Mouse (Mus musculus) small intestine, adult 2 months (tissue): ENCODE measurements at regions not wholly inside any gene's neighbourhood (a gene's known extent, or its start where the extent isn't known, plus 50 kb on each side); places are given as distances from the start of the nearest gene placed in this dataset.

ENCODE experiments used
- H3K27ac ChIP-seq: fragments of 200-500 bp; 2 replicates; pipeline ENCODE4 v1.5.1; 2012; ENCODE audit warnings: low read depth, low read length, control low read depth, inconsistent platforms; ENCODE audit not compliant: insufficient read depth
- H3K27me3 ChIP-seq: fragments of 200-500 bp; 2 replicates; pipeline ENCODE4 v1.6.1; 2012; ENCODE audit warnings: mild to moderate bottlenecking, moderate library complexity, low read length, inconsistent platforms; ENCODE audit not compliant: control insufficient read depth, insufficient read depth
- H3K36me3 ChIP-seq: fragments of 200-500 bp; 2 replicates; pipeline ENCODE4 v1.6.1; 2012; ENCODE audit warnings: mild to moderate bottlenecking, low read length, control low read depth, inconsistent platforms; ENCODE audit not compliant: control insufficient read depth, insufficient read depth
- H3K4me1 ChIP-seq: fragments of 200-500 bp; 2 replicates; pipeline ENCODE4 v1.6.1; 2012; ENCODE audit warnings: low read length, inconsistent platforms, mixed read lengths; ENCODE audit not compliant: control insufficient read depth, insufficient read depth, insufficient read length
- H3K4me3 ChIP-seq: fragments of 200-500 bp; 2 replicates; pipeline ENCODE4 v1.5.1; 2012; ENCODE audit warnings: low read depth, mild to moderate bottlenecking, control low read depth, inconsistent platforms, low read length, moderate library complexity
- CTCF ChIP-seq: fragments of 200-500 bp; IDR thresholded peaks from 2 replicates; pipeline ENCODE4 v1.5.1; 2012; ENCODE audit warnings: low read depth, mild to moderate bottlenecking, control low read depth, inconsistent platforms, low read length, moderate library complexity, mixed read lengths; ENCODE audit not compliant: insufficient replicate concordance, insufficient read length; ENCODE audit errors: extremely low read depth
- POLR2A ChIP-seq: fragments of 200-500 bp; IDR thresholded peaks from 2 replicates; pipeline ENCODE4 v1.6.1; 2012; ENCODE audit warnings: low read depth, mild to moderate bottlenecking, control low read depth, inconsistent platforms, low read length, moderate library complexity
- WGBS: fragments of 180-500 bp; shearing (Covaris S2); methylation state at CpG from one replicate; pipeline ENCODE4 v1.1.7; 2018; 5-methylcytosine and 5-hydroxymethylcytosine counted together

DNA sequence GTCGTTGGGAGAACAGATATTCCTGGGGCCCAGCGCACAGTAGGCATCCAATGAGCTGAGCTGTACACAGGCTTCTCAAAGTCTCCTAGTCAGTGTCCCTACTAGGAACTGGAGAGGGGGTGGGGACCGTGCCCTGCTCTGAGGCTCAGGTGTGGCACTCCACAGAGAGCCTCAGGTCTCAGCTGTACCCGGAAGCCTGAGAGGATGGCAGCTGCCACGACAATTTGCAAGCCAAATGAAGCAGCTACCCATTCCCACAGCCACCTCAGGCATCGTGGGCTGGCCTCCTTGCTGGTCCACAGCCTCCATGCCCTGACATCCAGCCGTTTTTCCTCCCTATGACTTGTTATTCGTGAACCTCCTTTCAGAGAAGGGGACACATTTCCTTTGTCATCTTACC lies 101.9 kb downstream of the Matn1 start:
- Histone ChIP-seq H3K27me3 (no peaks in the 10 kb centered on the region), H3K4me3 (no peak overlapping the region), H3K27ac (no peak overlapping the region), H3K36me3 (no peaks in the 10 kb centered on the region), H3K4me1 (no peaks in the 10 kb centered on the region)
- WGBS, result 45% methylated on average over 8 of the region's 8 CpGs
- TF ChIP-seq POLR2A, result no peak

DNA sequence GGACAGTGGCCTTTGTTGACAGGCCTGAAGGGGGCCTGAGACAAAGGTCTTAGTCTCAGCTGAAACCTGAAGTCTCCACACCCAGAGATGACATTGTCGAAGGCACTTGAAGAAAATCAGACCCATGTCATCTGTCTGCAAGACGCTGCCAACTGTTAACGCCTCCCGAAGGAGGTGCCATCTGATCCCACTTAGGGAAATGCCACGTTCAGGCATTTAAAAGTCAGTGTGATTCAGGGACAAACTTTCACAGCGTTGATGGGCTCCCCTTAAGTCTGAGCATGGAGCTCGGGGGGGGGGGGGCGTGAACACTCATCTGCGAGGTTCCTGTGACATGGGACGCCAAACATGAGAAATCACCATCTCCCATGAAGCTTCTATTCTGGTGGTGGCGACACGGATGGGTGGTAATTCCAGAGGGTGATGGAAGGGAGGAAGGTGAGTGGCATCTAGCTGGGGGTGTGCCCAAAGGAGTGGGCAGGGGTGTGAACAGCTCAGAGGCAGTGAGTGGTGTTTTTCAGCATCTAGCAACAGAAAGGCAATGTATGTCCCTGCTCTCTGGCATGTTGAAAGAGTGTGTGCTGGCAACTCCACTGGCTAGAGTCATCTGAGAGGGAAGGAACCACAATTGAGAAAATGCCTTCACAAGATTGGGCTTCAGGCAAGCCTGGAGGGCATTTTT lies 102.9 kb downstream of the Matn1 start:
- TF ChIP-seq CTCF (no peak), POLR2A (no peak)
- no peaks in the 10 kb centered on the region for H3K36me3 ChIP-seq
- H3K4me1 ChIP-seq, result no peaks in the 10 kb centered on the region
- WGBS, result 64% methylated on average over 12 of the region's 12 CpGs
- H3K4me3 ChIP-seq, result no peak overlapping the region
- no peak overlapping the region for H3K27ac ChIP-seq
- H3K27me3 ChIP-seq, result no peaks in the 10 kb centered on the region

DNA sequence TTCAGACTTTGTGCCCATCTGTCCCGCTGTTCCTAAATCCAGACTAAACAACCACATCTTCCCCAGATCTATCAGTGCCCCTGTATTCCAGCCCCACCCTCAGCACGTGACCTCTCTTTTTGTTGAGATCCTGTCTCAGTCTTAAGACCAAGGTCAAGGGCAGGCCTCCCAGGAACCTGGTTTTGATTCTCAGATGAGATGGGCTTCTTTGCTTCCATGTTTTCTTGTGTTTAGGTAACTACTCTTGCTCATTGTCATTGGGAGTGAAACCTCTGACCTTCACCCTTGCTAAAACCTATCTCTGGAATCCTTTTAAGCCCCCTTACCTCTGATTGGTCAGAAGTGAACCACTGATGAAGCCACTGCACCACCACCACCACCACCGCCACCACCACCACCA lies 112.1 kb downstream of the Matn1 start:
- 82% methylated on average over 3 of the region's 3 CpGs for WGBS
- no peaks in the 10 kb centered on the region for H3K36me3 ChIP-seq
- no peak overlapping the region for H3K27ac ChIP-seq
- H3K4me3 ChIP-seq, result no peak overlapping the region
- no peak for TF ChIP-seq CTCF
- no peak for TF ChIP-seq POLR2A
- H3K27me3 ChIP-seq, result 0 out of 2 replicates have a peak, but pooled peaks cover 4% of the 10 kb centered on the region
- peaks cover 3% of the 10 kb centered on the region; the same call in 1 of the 2 replicates for H3K4me1 ChIP-seq

DNA sequence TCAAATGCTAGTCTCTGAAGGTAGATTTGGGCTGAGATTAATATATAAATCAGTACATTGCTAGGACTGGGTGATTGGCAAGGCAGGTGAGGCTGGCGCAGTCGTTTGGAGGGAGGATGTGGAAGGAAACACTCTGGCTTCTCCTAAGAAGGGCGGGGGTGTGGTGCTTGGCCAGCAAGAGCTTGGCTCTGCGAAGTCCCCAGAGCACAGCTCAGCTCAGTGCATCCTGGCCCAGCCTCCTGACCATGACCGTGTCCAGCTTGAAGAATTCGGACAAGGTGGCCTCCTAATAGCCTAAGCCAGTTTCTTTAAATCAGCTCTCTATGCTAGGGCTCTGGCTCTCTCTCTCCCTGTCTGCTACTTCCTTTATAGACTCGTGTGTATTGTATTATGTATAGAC lies 115.4 kb downstream of the Matn1 start:
- 27% methylated on average over 7 of the region's 7 CpGs for WGBS
- Histone ChIP-seq H3K27ac (no peak overlapping the region), H3K4me3 (no peak overlapping the region), H3K27me3 (0 out of 2 replicates have a peak, but pooled peaks cover 4% of the 10 kb centered on the region), H3K36me3 (no peaks in the 10 kb centered on the region), H3K4me1 (peaks cover 3% of the 10 kb centered on the region; the same call in 1 of the 2 replicates)
- TF ChIP-seq POLR2A, result no peak
- TF ChIP-seq CTCF, result no peak

DNA sequence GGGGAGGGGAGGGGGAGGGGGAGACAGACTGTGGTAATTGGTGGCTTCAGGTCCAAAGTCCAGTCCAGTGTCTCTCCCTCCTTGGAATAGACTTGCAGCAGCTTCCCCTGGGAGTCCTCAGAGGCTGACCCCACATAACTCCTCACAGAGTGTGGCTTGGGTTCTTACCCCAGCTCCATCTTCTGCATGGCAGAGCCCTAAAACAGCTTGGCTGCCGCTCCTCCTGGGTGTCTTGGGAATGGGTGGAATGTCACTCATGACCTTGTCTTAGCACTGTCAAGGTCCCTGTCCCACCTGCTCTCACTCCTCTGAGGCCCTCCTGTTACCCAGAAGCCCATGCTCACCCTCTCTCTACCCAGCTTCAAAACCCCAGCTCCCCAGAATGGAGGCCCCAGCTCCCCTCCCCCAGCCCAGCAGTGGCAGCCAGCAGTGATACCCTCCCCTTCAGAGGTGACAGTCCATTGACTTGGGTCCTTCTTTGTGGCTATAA lies 116.1 kb downstream of the Matn1 start:
- 0 out of 2 replicates have a peak, but pooled peaks cover 2% of the 10 kb centered on the region for H3K27me3 ChIP-seq
- H3K4me3 ChIP-seq, result no peak overlapping the region
- 26% methylated on average over 1 of the region's 1 CpGs for WGBS
- no peaks in the 10 kb centered on the region for H3K36me3 ChIP-seq
- peaks cover 3% of the 10 kb centered on the region; the same call in 1 of the 2 replicates for H3K4me1 ChIP-seq
- no peak overlapping the region for H3K27ac ChIP-seq
- no peak for TF ChIP-seq POLR2A
- no peak for TF ChIP-seq CTCF

DNA sequence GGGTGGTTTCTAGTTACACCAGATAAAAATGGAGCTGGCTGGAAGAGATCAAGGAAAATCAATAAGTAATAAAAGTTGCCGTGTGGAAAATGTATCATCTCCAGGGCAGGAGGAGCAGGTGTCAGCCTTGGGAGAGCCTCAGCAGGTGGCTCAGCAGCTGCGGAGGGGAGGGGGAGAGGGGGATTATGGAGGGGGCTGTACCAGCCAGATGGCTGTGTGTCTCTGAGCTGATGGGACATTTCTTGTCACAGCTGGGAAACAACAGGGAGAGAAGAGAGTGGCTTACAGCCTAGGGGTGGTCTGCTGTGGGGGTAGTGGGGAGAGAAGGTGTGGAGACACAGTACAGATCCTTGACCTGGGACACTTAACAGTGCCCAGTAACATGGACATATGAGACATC lies 116.5 kb downstream of the Matn1 start:
- WGBS, result 15% methylated on average over 2 of the region's 2 CpGs
- peaks cover 3% of the 10 kb centered on the region; the same call in 1 of the 2 replicates for H3K4me1 ChIP-seq
- no peaks in the 10 kb centered on the region for H3K27me3 ChIP-seq
- H3K36me3 ChIP-seq, result no peaks in the 10 kb centered on the region
- TF ChIP-seq POLR2A, result no peak
- no peak for TF ChIP-seq CTCF
- H3K27ac ChIP-seq, result no peak overlapping the region
- no peak overlapping the region for H3K4me3 ChIP-seq

DNA sequence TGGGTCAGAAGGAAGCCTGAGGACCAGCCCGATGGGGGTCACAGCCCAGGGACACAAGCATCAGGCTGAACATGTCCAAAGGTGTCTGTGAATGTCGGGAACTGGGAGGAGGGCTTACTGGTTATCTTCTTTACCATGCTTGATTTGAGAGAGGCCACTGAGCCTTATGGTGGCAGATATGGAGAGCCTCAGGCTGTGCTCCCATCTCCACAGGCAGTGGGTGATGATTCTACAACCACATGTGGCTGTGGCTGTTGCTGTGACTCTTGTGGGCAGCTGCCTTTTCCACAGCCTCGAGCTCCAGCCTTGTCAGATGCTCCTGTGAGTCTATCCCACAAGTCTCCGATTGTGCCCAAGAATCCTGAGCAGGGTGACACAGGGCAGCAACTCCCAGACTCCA lies 118.4 kb downstream of the Matn1 start:
- TF ChIP-seq CTCF, result no peak
- peaks cover 3% of the 10 kb centered on the region; the same call in 1 of the 2 replicates for H3K4me1 ChIP-seq
- no peaks in the 10 kb centered on the region for H3K36me3 ChIP-seq
- no peak overlapping the region for H3K27ac ChIP-seq
- no peaks in the 10 kb centered on the region for H3K27me3 ChIP-seq
- 56% methylated on average over 4 of the region's 4 CpGs for WGBS
- H3K4me3 ChIP-seq, result no peak overlapping the region
